Mouse (Mus musculus) C2C12 (cell line): Measurements from ENCODE around the gene Irak1bp1.

Source experiments
- CEBPB ChIP-seq: IDR thresholded peaks from one replicate; pipeline ENCODE4 v1.6.1; 2011; ENCODE audit warnings: low read depth, mild to moderate bottlenecking, control low read depth, moderate library complexity
- CTCF ChIP-seq: IDR thresholded peaks from one replicate; pipeline ENCODE4 v1.5.1; 2011; ENCODE audit not compliant: control insufficient read depth, insufficient read depth, insufficient read length
- FOSL1 ChIP-seq: IDR thresholded peaks from one replicate; pipeline ENCODE4 v1.8.0; 2011; ENCODE audit warnings: mild to moderate bottlenecking, low read length; ENCODE audit not compliant: poor library complexity, insufficient read depth, severe bottlenecking
- MAX ChIP-seq: IDR thresholded peaks from one replicate; pipeline ENCODE4 v1.6.1; 2011; ENCODE audit warnings: mild to moderate bottlenecking, control low read depth
- MYOD1 ChIP-seq: IDR thresholded peaks from one replicate; pipeline ENCODE4 v1.6.1; 2011; ENCODE audit warnings: low read depth; ENCODE audit not compliant: control insufficient read depth, insufficient read length
- MYOG ChIP-seq: IDR thresholded peaks from one replicate; pipeline ENCODE4 v1.6.1; 2011; ENCODE audit not compliant: control insufficient read depth, insufficient read length; ENCODE audit errors: extremely low read depth
- USF1 ChIP-seq: IDR thresholded peaks from one replicate; pipeline ENCODE4 v1.6.1; 2011; ENCODE audit warnings: low read depth, mild to moderate bottlenecking, control low read depth, moderate library complexity

GRCm38 (mm10) chr9:82829693-82830430, 522 bp downstream of the Irak1bp1 start:
- TF ChIP-seq CTCF (no peak), FOSL1 (no peak), CEBPB (no peak), MYOG (no peak), MYOD1 (peak; percentile 27), MAX (peak; percentile 72), USF1 (peak; percentile 74)
